Mouse (Mus musculus) retina, embryonic 14.5 days (tissue): ENCODE results near the gene Popdc2.

Experiments
- DNase-seq: peaks from one replicate; pipeline ENCODE4 v3.0.0-alpha.2; 2015; ENCODE audit warnings: low spot score

Gene Popdc2

GRCm38 (mm10) chr16:38354185-38354913, 7.7 kb upstream of the Popdc2 start:
- DNase-seq, result no peak

- no peak for DNase-seq
Observed at GRCm38 (mm10) chr16:38358256-38358812, 3.7 kb upstream of the Popdc2 start.

- no peak for DNase-seq
Observed at GRCm38 (mm10) chr16:38359241-38359640, 2.8 kb upstream of the Popdc2 start.

- no peak for DNase-seq
Observed at GRCm38 (mm10) chr16:38359857-38360256, 2.2 kb upstream of the Popdc2 start.

GRCm38 (mm10) chr16:38360317-38360716, 1.7 kb upstream of the Popdc2 start:
- DNase-seq, result peak; percentile 29

- DNase-seq, result no peak
Observed at GRCm38 (mm10) chr16:38362493-38363255, 665 bp downstream of the Popdc2 start.

GRCm38 (mm10) chr16:38363256-38363595, 1.2 kb downstream of the Popdc2 start:
- DNase-seq, result no peak

- DNase-seq, result no peak
Observed at GRCm38 (mm10) chr16:38363657-38364056, 1.6 kb downstream of the Popdc2 start.

- DNase-seq, result no peak
Observed at GRCm38 (mm10) chr16:38365390-38365789, 3.4 kb downstream of the Popdc2 start.

GRCm38 (mm10) chr16:38366231-38366630, 4.2 kb downstream of the Popdc2 start:
- DNase-seq, result no peak

GRCm38 (mm10) chr16:38368336-38368735, 6.3 kb downstream of the Popdc2 start:
- peak; percentile 41 for DNase-seq

- no peak for DNase-seq
Observed at GRCm38 (mm10) chr16:38369000-38369399, 7.0 kb downstream of the Popdc2 start.

- no peak for DNase-seq
Observed at GRCm38 (mm10) chr16:38369431-38369830, 7.4 kb downstream of the Popdc2 start.

- no peak for DNase-seq
Observed at GRCm38 (mm10) chr16:38369992-38370484, 8.0 kb downstream of the Popdc2 start.

GRCm38 (mm10) chr16:38370633-38371374, 8.8 kb downstream of the Popdc2 start:
- DNase-seq, result no peak

GRCm38 (mm10) chr16:38371705-38372296, 9.8 kb downstream of the Popdc2 start:
- DNase-seq, result no peak

- no peak for DNase-seq
Observed at GRCm38 (mm10) chr16:38372876-38373275, 10.9 kb downstream of the Popdc2 start.

- DNase-seq, result no peak
Observed at GRCm38 (mm10) chr16:38373439-38373838, 11.4 kb downstream of the Popdc2 start.

GRCm38 (mm10) chr16:38373941-38374340, 11.9 kb downstream of the Popdc2 start:
- DNase-seq, result no peak

GRCm38 (mm10) chr16:38374379-38375140, 12.6 kb downstream of the Popdc2 start:
- DNase-seq, result no peak

- no peak for DNase-seq
Observed at GRCm38 (mm10) chr16:38375182-38375581, 13.2 kb downstream of the Popdc2 start.
